Mouse (Mus musculus): ENCODE measurements around the gene Zfp607a.
"Not testable (repeated sequence)": the region's sequence is repeated elsewhere in the genome, so short reads cannot be mapped to it uniquely, and the experiment has no call there.

Gene Zfp607a

DNA sequence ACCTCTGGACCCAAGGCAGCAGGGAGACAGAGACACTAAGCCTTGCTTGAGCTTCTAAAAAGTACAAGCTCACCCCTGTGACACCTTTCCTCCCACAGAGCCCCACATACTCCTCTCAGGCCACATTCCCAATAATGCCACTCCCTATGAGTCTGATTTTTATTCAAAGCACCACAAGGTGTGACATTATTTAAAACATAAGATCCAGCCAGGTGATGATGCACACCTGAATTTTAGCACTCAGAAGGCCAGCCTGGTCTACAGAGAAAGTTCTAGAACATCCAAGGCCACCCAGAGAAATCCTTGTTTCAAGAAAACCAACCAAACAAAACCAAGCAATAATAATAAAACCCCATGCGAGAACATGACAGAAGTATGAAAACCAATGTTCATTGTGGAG, at the start of gene Zfp607a:
Zfp607a (plus strand) TSS at position 301 of the 400 bp plus-strand sequence.
- DNase-seq (ENCODE audit: extremely low spot score, low spot score) = peak; percentile 5

GRCm38 (mm10) chr7:27818526-27819110, 38.7 kb upstream of the Zfp607a start:
- DNase-seq (ENCODE audit: extremely low spot score, low spot score) = no peak

- DNase-seq (ENCODE audit: extremely low spot score, low spot score) = no peak
Observed at GRCm38 (mm10) chr7:27822611-27823010, 34.7 kb upstream of the Zfp607a start.

DNA sequence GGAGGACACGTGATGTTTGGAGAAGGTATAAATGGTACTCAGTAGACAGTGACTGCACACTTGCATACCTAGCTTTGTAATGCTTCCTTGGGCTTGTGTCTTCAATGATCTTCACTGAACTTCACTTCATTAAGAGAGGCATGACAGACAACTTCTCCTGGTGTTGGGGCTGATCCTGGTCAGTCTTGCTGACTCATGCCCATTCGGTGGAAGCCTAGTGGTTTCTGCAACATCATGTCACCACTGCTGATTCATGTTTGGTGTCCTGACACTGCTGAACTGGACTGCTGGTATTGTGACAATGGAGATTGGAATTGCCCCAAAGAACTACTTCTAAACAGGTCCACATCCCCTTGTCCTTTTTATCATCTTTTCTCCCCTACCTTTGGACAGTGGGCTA, 23.2 kb upstream of the Zfp607a start:
- no peak for DNase-seq (ENCODE audit: extremely low spot score, low spot score)

DNA sequence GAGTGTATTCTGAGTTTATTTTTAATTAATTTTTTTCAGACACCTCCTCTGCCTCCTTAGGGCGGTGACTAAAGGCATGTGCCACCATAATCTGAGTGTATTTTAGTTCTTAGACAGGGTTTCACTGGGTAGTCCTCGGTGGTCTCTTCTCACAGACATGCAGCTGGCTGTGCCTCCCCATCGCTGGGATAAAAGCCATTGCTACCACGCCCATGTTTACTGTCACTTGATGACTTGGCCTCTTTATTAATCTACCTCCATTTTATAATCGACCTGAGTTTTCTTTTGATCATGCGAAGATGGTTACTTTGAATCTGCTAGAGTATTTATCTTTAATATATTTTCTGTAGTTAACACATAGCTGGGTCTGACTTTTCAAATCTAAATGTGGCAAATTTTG, 19.4 kb upstream of the Zfp607a start:
- no peak for DNase-seq (ENCODE audit: extremely low spot score, low spot score)

DNA sequence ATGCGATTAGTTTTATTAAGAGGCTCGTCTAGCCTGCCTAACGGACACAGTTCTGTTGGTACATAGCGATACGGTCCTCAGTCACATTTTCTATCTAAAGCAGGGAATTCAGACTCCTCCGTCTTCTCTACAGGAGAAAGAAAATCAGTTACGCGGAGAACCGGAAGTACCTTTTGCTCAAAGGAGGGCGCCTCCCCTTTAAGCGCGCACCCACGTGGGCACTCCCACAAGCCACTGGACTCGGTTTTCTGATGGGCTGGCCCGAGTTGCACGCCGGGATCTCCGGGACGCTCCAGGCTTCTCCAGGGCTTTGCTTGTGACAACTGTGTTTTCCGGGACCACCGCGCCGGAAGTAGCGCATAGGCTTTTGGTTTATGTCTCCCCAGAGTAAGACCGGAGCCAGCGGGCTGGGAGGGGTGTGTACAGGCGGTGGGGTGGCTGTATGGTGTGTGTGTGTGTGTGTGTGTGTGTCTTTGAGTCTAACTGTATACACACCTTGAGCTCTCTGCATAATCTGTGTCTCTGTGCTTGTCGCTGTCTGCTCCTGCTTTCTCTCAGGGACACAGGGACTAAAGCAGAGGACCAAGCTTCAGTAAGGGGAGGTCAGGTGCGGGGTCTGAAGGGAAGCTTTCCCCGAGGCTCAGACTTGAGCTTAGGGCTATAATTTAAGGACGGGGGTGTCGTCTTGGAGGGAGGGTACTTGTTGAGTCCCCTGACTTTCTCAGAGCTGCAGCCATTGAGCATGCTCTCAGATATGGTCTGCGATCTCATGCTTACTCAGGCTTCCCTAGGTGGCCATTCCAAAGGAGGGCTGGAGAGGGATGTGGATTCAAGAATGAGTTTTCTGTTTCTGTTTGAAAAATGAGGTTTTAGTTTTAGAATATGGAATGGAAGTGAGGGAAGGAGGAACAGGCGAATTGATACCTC, 18.7 kb upstream of the Zfp607a start, which contains the start of gene Zfp59:
Zfp59 (plus strand) TSS at position 285 of the 927 bp plus-strand sequence.
- DNase-seq (ENCODE audit: extremely low spot score, low spot score) = peak; percentile 90

- no peak for DNase-seq (ENCODE audit: extremely low spot score, low spot score)
Observed at GRCm38 (mm10) chr7:27839596-27839995, 17.7 kb upstream of the Zfp607a start.

DNA sequence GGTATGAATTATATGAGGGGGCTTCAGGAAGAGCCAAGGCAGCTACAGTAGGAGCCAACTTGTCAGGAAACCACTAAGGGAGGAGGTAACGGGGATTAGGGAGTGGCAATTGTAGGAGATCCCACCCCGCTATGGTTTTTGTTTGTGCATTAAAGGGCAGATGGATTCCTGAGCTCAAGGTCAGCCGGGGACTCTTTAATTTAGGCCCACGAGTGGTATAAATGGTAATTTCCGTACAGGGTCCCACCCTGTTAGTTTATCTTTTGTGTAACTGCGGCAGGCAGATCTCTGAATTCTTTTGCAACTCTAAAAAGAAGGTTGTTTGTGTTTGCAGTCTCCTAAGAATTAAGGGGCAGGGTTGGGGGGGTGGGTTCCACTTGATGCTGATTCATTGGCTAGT, 17.2 kb upstream of the Zfp607a start:
- DNase-seq (ENCODE audit: extremely low spot score, low spot score) = no peak

DNA sequence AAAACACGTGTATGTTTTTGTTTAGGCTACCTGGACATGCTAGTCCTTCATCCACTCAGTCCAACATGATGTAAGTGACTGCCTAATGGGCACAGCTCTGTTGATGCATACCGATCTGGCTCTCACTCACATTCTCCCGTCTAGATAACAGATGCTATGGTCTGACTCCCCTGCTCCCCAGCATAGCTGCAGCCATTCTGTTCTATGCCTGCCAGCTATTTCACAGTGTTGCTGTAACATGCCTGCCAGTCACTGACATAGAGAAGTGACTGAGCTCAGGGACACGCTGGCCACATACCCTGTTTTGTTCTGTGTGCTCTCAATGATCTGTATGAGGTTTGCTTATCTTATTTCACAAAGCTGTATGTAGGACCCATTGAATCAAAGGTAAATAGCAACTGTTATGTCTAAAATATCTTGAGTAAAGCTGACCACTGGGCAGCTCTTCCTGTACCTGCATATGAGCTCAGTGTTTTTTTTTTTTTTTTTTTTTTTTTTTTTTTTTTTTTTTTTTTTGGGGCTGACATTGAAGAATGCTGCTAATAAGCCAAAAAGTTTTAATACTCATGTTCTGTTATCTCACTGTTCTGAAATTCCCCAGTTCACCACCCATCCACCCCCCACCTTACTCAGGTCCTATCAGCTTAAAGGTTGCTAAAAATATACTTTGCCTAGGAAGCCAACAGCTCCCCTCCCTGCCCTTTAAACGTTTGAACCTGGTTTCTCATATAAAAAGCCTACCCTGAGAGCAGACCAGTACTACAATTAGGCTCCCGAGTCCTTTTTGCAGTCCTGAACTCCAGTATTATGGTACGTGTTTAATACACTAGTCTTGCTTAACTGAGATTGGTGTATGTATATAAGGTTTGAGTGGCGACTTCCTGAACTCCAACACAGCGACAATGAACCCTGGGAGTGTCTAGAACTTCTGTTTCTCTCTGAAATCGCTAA, 2.2 kb downstream of the Zfp607a start:
- DNase-seq (ENCODE audit: extremely low spot score, low spot score) = peak; percentile 12

- peak; percentile 66 for DNase-seq (ENCODE audit: extremely low spot score, low spot score)
Observed at GRCm38 (mm10) chr7:27860396-27861235, 3.3 kb downstream of the Zfp607a start.

- not testable (repeated sequence) for DNase-seq (ENCODE audit: extremely low spot score, low spot score)
Observed at GRCm38 (mm10) chr7:27862578-27862977, 5.3 kb downstream of the Zfp607a start.

DNA sequence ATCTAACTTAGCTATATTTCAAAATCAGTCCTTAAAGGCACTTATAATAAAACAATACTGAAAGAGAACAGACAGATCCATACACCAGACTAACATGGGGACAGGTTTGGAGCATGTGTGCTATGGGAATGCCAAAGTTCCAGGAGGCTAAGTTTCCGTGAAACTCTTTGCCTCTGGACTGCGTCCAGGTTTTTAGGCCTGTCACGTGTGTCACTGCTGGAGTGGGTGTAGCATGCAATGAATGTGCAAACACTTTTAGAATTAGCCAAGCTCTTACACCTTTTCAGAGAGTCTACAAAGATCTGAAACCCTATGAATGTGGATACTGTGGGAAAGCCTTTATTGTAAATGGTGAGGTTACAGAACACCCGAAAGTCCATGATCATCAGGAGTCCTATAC, 24.4 kb downstream of the Zfp607a start:
- DNase-seq (ENCODE audit: extremely low spot score, low spot score) = no peak

DNA sequence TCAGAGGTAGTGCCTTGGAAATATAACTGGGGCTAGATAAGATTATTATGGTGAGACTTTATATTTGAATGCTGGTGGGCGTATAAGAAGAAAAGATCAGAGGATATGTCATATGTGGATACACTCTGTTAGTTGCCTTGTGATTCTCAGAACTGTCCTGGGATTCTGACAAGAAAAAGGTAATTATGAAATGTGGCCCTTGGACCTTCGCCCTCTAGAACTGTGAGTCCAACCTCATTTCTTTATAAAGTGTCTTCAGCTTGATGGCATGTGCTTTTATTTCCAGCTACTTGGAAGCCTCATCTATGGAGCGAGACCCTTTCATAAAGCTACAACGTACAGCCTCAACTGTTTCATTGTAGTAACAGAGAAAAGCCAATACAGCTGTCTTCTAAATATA, 43.3 kb downstream of the Zfp607a start:
- no peak for DNase-seq (ENCODE audit: extremely low spot score, low spot score)

DNA sequence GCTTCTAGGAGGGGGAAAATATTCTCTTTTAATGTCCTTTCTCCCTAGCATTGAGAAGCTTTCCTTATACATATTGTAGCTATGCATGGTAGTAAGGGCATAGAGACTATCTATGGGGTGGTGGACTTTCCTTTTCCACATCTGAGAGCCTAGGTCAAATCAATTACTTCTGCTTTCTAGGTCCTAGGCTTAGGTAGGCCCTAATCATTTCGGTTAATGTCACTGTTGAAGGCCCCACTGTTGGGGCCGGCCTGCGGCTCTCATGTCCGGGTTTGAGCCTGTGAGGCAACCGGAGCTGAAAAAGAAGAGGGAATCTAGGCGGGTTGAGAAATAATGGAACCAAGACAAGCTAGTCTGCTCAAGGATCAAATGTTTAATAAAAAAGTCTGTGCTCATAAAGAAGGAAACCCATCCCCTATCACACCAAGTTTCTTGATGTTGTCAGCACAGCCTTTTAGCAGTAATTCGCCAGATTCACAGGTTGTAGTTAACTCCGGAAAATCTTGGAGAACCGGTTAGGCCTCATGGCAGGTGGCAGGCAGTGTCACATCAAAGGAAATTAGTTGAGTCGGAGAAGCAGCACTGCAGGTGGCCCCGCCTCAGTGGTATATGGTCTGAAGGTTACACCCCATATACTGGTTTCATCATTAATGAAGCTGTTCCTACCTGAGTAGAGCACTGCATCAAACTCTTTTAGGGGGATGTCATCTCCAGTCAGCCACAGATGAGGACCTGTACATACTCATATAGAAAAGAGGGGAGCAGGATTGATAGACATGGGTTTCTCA, 47.9 kb downstream of the Zfp607a start:
- DNase-seq (ENCODE audit: extremely low spot score, low spot score) = no peak

- DNase-seq (ENCODE audit: extremely low spot score, low spot score) = not testable (repeated sequence)
Observed at GRCm38 (mm10) chr7:27910952-27911351, 53.6 kb downstream of the Zfp607a start.

DNA sequence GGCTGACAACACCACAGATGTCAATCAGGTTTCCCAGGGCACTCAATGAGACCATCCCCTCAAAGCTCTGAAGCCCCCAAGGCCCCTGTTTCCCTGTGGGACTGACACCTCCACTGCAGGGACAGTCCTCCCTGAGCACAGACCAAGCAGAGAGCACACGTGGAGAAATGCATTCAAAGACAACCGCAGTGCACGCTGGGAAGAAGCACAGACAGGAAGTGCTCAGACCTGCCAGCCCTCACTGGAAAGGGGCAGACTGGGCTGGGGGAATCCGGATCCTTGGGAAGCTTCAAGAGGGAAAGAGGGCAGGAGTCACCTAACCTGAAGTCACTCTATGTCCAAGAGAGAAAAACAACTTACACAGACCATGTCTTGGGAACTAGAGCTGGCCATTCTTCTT, 69.7 kb downstream of the Zfp607a start:
- not testable (repeated sequence) for DNase-seq (ENCODE audit: extremely low spot score, low spot score)

GRCm38 (mm10) chr7:27928818-27929695, 71.7 kb downstream of the Zfp607a start, which contains the start of gene Zfp974:
Gene Zfp974, minus strand, starts transcription at chr7:27929460.
- peak; percentile 72 for DNase-seq (ENCODE audit: extremely low spot score, low spot score)

Data from neural tube, embryonic 10.5 days (tissue).